Mouse (Mus musculus) CH12.LX (cell line): Measurements from ENCODE around the gene Tln2.

Experiments used
- CTCF ChIP-seq, 2 experiments: IDR thresholded peaks in 1 of 2; conservative IDR thresholded peaks in 1 of 2; 2 replicates each; pipeline ENCODE4 v1.5.1; 2011 to 2012; ENCODE audit warnings: low read depth in 2 of 2, low read length in 2 of 2, improper control_type of control experiment in 1 of 2, inconsistent platforms in 1 of 2, mild to moderate bottlenecking in 1 of 2, moderate library complexity in 1 of 2
- EP300 ChIP-seq: IDR thresholded peaks from 2 replicates; pipeline ENCODE4 v1.6.1; 2011; ENCODE audit warnings: low read length, improper control_type of control experiment
- NRF1 ChIP-seq: IDR thresholded peaks from 2 replicates; pipeline ENCODE4 v1.6.1; 2014; ENCODE audit warnings: low read depth, mild to moderate bottlenecking, inconsistent platforms, low read length, improper control_type of control experiment, moderate library complexity
- POLR2A ChIP-seq: IDR thresholded peaks from 2 replicates; pipeline ENCODE4 v1.6.1; 2011; ENCODE audit warnings: low read depth, mild to moderate bottlenecking, improper control_type of control experiment, low read length
- RAD21 ChIP-seq: IDR thresholded peaks from 2 replicates; pipeline ENCODE4 v1.6.1; 2011; ENCODE audit warnings: low read depth, mild to moderate bottlenecking, low read length, improper control_type of control experiment, moderate library complexity
- ZC3H11A ChIP-seq: IDR thresholded peaks from 2 replicates; pipeline ENCODE4 v1.6.1; 2012; ENCODE audit warnings: low read depth, mild to moderate bottlenecking, inconsistent platforms, low read length, improper control_type of control experiment
- ZNF384 ChIP-seq: IDR thresholded peaks from 2 replicates; pipeline ENCODE4 v1.6.1; 2012; ENCODE audit warnings: low read depth, low read length, improper control_type of control experiment, inconsistent platforms

DNA sequence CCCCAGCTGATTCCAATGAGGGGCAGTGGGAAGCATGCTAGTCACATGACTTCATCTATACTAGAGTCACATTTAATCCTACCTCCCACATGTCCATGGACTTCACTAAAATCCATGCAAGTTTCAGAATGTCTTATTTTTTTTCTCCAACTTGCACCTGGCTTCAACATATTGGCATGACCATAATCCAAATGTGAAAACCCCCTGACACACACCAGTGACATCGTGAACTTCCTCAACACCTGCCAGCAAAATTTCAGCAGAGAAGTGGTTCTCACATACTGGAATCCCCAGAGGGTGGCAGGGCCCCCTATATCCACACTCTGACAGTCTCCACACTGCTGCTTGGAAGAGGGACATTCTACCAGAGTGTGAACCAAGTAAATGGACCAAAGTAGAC lies 57.7 kb downstream of the Tln2 start:
- no peak for TF ChIP-seq NRF1
- TF ChIP-seq POLR2A = no peak
- TF ChIP-seq CTCF (conservative IDR thresholded peaks at IDR 0.05 in 1 of 2, IDR thresholded peaks at IDR 0.05 in 1 of 2; ENCODE audit: low read depth in 2 of 2, low read length in 2 of 2) = no peak
- TF ChIP-seq ZC3H11A = no peak
- 0 out of 2 replicates have a peak, but pooled peaks have one; percentile 32 for TF ChIP-seq EP300
- TF ChIP-seq ZNF384 = no peak
- TF ChIP-seq RAD21 = no peak
